Mouse (Mus musculus): ENCODE results near the gene Zfp13. TPM values are rescaled to one million over a fixed set of nuclear protein-coding genes. Genes with fewer than 3 reads are reported as not detected.

Gene Zfp13
- polyA plus RNA-seq, 2 experiments, result 16.2 to 27.6 TPM

DNA sequence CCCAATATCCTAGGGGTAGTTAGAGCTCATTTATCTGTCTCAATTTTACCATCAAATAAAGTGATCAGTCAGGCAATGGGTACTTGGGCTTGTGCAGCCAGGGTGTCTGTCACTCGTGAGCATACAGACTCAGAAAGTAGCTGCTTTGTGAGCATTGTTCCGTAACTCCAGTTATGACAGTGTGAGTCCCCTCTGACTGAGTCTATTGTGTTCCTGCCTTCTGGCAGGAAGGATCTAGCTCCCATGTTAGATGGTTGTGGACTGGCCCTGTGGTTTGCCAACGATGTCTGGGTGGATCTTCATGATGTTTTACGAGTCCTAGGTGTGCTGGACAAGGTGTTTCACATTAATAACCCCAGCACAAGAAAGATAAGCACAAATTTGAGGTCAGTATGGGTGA lies 56.5 kb downstream of the Zfp13 start:
- H3K4me2 ChIP-seq (replicated peaks; ENCODE audit: low read depth, low read length, severe bottlenecking), result no peak overlapping the region
- no peak overlapping the region for H3K4me3 ChIP-seq (replicated peaks; ENCODE audit: low read length)
- no peak overlapping the region for H3K27ac ChIP-seq (replicated peaks; ENCODE audit: low read depth, low read length)
- H3K36me3 ChIP-seq (ENCODE audit: control insufficient read depth, insufficient read depth, low read length), result no peaks in the 10 kb centered on the region
- peaks cover 7% of the 10 kb centered on the region for H3K4me1 ChIP-seq (ENCODE audit: control insufficient read depth, insufficient read depth, low read length)
- H3K27me3 ChIP-seq (ENCODE audit: control insufficient read depth, insufficient read depth, low read length), result peaks cover 34% of the 10 kb centered on the region
- WGBS, result 36% methylated on average over 4 of the region's 4 CpGs
- H3K9me3 ChIP-seq (ENCODE audit: control insufficient read depth, low read length), result no peaks in the 10 kb centered on the region
- TF ChIP-seq POLR2A (IDR thresholded peaks at IDR 0.05; ENCODE audit: borderline replicate concordance, extremely low read depth, insufficient read depth, insufficient read length), result no peak
- H3K9ac ChIP-seq (ENCODE audit: low read depth, low read length, severe bottlenecking), result no peak overlapping the region
- ATAC-seq (ENCODE audit: low FRiP score, low read depth) (no peak), DNase-seq (ENCODE audit: low spot score) (no peak)

DNA sequence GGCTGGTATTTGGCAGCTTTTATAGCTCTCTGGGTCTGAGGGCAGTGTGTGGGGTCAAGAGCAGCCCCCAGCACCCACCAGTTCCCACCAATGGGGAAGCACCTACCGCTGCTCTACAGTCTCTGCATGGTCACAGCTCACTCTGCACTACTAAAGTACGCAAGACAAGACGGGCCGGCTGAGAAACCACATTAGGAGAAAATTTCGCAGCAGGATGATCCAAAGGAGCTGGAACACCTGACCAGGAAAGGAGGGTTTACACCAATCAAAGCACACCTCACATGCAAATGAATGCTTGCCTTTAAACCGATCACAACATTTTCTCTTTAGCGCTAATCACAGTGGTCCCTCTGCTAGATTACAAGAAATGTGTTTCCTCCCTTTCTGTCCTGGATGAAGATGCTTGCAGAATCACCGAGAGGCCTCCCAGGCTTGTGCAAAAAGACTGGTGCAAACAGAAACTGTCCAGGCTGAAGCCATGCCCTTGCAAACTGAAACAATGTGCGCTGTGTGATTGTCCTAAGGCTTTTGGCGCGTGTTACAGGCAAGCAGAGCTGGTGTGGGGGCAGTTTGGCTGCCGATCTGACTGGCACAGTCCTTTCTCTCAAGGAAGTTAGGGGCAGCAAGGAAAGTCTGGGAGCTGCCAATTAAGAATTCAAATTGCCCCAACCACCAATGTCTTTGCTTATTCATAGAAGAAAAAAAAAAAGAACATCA lies 57.1 kb downstream of the Zfp13 start:
- DNase-seq (ENCODE audit: low spot score) (no peak), ATAC-seq (ENCODE audit: low FRiP score, low read depth) (no peak)
- no peak for TF ChIP-seq POLR2A (IDR thresholded peaks at IDR 0.05; ENCODE audit: borderline replicate concordance, extremely low read depth, insufficient read depth, insufficient read length)
- H3K9ac ChIP-seq (ENCODE audit: low read depth, low read length, severe bottlenecking), result no peak overlapping the region
- H3K4me2 ChIP-seq (replicated peaks; ENCODE audit: low read depth, low read length, severe bottlenecking), result peak overlapping the region; percentile 21; the same call in 1 of the 2 replicates
- WGBS, result 15% methylated on average over 12 of the region's 12 CpGs
- H3K4me1 ChIP-seq (ENCODE audit: control insufficient read depth, insufficient read depth, low read length), result peaks cover 8% of the 10 kb centered on the region
- H3K36me3 ChIP-seq (ENCODE audit: control insufficient read depth, insufficient read depth, low read length), result no peaks in the 10 kb centered on the region
- peaks cover 41% of the 10 kb centered on the region for H3K27me3 ChIP-seq (ENCODE audit: control insufficient read depth, insufficient read depth, low read length)
- H3K27ac ChIP-seq (replicated peaks; ENCODE audit: low read depth, low read length), result no peak overlapping the region
- 0 out of 2 replicates have a peak overlapping the region, but pooled peaks have one; percentile 1 for H3K4me3 ChIP-seq (replicated peaks; ENCODE audit: low read length)
- H3K9me3 ChIP-seq (ENCODE audit: control insufficient read depth, low read length), result no peaks in the 10 kb centered on the region

DNA sequence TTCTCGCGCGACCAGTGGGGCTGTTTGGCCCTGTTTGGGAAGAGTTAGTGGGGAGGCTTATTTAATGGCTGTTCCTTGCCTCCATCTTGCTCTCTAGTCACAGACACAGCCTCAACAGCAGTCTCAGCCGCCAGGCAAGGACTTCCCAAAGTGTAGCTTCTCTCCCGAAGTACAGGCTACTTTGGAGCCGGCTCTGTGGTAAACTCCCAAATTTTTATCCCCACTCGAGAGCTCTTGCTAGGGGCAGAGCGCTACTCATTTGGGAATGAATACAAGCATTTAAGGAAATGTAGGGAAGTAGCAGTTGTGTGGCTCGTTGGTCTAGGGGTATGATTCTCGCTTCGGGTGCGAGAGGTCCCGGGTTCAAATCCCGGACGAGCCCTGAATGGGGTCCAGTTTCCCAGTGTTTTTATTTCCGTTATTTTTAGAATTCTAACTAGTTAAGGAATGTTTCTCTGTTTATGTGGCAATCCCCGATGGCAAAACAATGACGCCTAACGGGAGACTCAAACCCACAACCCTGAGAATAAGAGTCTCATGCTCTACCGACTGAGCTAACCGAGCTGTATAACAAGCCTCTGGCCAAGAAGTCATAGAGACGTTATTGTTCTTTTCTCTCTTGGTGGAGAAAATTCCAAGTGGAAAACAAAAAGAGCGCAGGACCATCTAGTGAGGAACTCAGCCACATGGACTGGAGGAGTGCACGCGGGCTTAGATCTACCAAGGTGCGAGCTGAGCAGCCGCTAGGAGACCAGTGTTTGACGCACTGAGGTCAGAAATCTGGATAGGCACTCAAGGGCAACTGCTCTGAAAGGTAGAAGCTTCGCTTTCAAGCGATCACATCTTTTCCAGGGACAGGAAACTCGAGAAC lies 58.4 kb downstream of the Zfp13 start:
- Histone ChIP-seq H3K27me3 (ENCODE audit: control insufficient read depth, insufficient read depth, low read length) (peaks cover 45% of the 10 kb centered on the region), H3K27ac (replicated peaks; ENCODE audit: low read depth, low read length) (no peak overlapping the region), H3K4me1 (ENCODE audit: control insufficient read depth, insufficient read depth, low read length) (peaks cover 8% of the 10 kb centered on the region), H3K4me3 (replicated peaks; ENCODE audit: low read length) (peak overlapping the region; percentile 14; the same call in 1 of the 2 replicates), H3K9ac (ENCODE audit: low read depth, low read length, severe bottlenecking) (no peak overlapping the region), H3K36me3 (ENCODE audit: control insufficient read depth, insufficient read depth, low read length) (no peaks in the 10 kb centered on the region), H3K4me2 (replicated peaks; ENCODE audit: low read depth, low read length, severe bottlenecking) (peak overlapping the region; percentile 19; the same call in 1 of the 2 replicates), H3K9me3 (ENCODE audit: control insufficient read depth, low read length) (no peaks in the 10 kb centered on the region)
- WGBS, result 14% methylated on average over 31 of the region's 31 CpGs
- no peak for TF ChIP-seq POLR2A (IDR thresholded peaks at IDR 0.05; ENCODE audit: borderline replicate concordance, extremely low read depth, insufficient read depth, insufficient read length)
- DNase-seq (ENCODE audit: low spot score), result no peak
- peak; percentile 71 for ATAC-seq (ENCODE audit: low FRiP score, low read depth)

GRCm38 (mm10) chr17:23540106-23540505 lies 59.2 kb downstream of the Zfp13 start:
- 23% methylated on average over 3 of the region's 3 CpGs for WGBS
- Histone ChIP-seq H3K4me3 (replicated peaks; ENCODE audit: low read length) (no peak overlapping the region), H3K27me3 (ENCODE audit: control insufficient read depth, insufficient read depth, low read length) (peaks cover 45% of the 10 kb centered on the region), H3K9ac (ENCODE audit: low read depth, low read length, severe bottlenecking) (no peak overlapping the region), H3K4me2 (replicated peaks; ENCODE audit: low read depth, low read length, severe bottlenecking) (no peak overlapping the region), H3K36me3 (ENCODE audit: control insufficient read depth, insufficient read depth, low read length) (no peaks in the 10 kb centered on the region), H3K27ac (replicated peaks; ENCODE audit: low read depth, low read length) (no peak overlapping the region), H3K9me3 (ENCODE audit: control insufficient read depth, low read length) (no peaks in the 10 kb centered on the region), H3K4me1 (ENCODE audit: control insufficient read depth, insufficient read depth, low read length) (peaks cover 8% of the 10 kb centered on the region)
- no peak for TF ChIP-seq POLR2A (IDR thresholded peaks at IDR 0.05; ENCODE audit: borderline replicate concordance, extremely low read depth, insufficient read depth, insufficient read length)
- DNase-seq (ENCODE audit: low spot score), result no peak
- ATAC-seq (ENCODE audit: low FRiP score, low read depth), result no peak

- Histone ChIP-seq H3K27ac (replicated peaks; ENCODE audit: low read depth, low read length) (no peak overlapping the region), H3K4me1 (ENCODE audit: control insufficient read depth, insufficient read depth, low read length) (peaks cover 8% of the 10 kb centered on the region), H3K9ac (ENCODE audit: low read depth, low read length, severe bottlenecking) (no peak overlapping the region), H3K9me3 (ENCODE audit: control insufficient read depth, low read length) (no peaks in the 10 kb centered on the region), H3K4me3 (replicated peaks; ENCODE audit: low read length) (no peak overlapping the region), H3K27me3 (ENCODE audit: control insufficient read depth, insufficient read depth, low read length) (peaks cover 50% of the 10 kb centered on the region), H3K36me3 (ENCODE audit: control insufficient read depth, insufficient read depth, low read length) (no peaks in the 10 kb centered on the region), H3K4me2 (replicated peaks; ENCODE audit: low read depth, low read length, severe bottlenecking) (no peak overlapping the region)
- DNase-seq (ENCODE audit: low spot score) (no peak), ATAC-seq (ENCODE audit: low FRiP score, low read depth) (no peak)
- no peak for TF ChIP-seq POLR2A (IDR thresholded peaks at IDR 0.05; ENCODE audit: borderline replicate concordance, extremely low read depth, insufficient read depth, insufficient read length)
- WGBS, result 85% methylated on average over 5 of the region's 5 CpGs
Measured at GRCm38 (mm10) chr17:23539608-23540007, 59.7 kb downstream of the Zfp13 start.

Measured in limb, embryonic 14.5 days (tissue).